Mouse (Mus musculus) cerebellum, postnatal 10 days (tissue): ENCODE measurements at regions not wholly inside any gene's neighbourhood (a gene's known extent, or its start where the extent isn't known, plus 50 kb on each side); places are given as distances from the start of the nearest gene placed in this dataset.
A peak's percentile ranks its signal among the peaks of the same experiment; 100 is the strongest.
"Not testable (repeated sequence)": the region's sequence is repeated elsewhere in the genome, so short reads cannot be mapped to it uniquely, and the experiment has no call there.

Source experiments
- DNase-seq, 2 experiments: peaks; one replicate each; pipeline ENCODE4 v3.0.0; 2021; ENCODE audit warnings: mixed read lengths in 2 of 2

DNA sequence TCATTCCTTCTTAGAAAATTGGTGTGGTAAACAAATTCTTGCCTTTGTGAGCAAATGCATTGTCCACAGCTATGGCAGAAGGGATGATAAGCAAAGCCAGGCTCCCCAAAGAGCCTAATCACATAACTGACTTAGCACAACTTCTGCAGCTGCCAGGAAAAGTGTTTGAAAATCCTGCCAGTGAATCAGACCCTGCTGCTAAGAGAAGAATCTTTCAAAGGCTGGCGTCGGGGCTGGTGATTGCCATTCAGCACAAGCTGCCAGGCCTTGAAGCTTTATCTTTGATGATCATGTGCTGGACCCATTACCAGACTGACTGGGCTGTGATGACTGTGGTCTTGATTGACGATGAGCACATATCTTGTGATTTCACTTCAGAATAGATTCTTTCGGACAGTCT is 713.9 kb upstream of the Tex47 start:
- DNase-seq: peak; percentile 50 to 58

DNA sequence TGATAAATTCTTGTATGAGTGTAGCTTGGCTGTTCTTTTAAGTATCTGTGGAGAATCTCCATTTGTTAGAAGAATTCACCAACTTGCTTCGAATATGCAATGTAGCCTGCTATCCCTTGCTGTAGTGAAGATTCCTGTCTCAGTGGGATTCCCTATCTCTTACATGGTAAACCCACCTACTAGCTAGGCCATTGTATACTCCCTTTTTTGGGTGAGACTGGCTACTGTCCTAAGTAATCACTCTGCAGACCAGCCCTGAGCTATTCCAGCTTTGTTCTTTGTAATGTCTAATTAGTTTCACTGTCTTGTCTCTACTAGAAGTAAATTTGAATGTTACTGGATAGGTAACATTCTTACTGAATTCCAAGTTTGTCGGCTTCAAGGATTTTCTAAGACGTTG is 692.8 kb upstream of the Tex47 start:
- DNase-seq: not testable (repeated sequence)

DNA sequence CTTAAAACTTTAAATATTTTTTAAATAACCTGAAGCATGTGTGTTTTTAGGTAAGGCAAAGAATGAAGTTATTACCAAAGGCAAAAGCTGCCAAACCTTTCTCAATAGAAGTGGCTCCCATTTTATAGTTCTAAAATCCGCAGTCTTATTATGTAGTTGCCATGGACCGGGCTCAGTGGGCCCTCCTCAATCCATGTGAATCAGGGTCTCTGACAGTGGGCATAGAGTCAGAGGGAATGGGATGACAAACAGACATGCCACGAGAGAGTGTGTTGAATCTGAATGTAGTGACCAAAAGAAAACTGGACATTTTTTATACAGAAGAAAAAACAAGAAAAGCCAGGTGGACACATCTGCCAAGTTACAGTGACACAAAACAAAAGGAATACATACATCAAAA is 659.0 kb upstream of the Tex47 start:
- no peak for DNase-seq

DNA sequence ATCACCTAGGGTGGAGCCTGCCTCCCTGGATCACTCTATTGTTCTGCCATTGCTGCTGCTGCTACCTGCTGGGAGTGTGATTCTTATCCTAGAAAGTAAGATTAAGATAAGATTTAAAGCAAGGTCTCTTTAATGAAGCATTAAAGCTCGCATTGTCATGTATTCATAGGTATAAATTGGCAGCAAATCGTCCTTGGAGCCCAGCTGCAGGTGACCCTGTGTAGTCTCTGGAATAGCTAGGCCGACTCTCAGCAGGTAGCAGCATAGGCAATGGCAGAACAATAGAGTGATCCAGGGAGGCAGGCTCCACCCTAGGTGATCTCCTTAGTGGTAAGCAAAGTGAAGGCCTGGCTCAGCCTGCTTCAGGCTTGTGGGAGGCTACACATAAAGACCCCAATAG is 627.7 kb upstream of the Tex47 start:
- not testable (repeated sequence) for DNase-seq

DNA sequence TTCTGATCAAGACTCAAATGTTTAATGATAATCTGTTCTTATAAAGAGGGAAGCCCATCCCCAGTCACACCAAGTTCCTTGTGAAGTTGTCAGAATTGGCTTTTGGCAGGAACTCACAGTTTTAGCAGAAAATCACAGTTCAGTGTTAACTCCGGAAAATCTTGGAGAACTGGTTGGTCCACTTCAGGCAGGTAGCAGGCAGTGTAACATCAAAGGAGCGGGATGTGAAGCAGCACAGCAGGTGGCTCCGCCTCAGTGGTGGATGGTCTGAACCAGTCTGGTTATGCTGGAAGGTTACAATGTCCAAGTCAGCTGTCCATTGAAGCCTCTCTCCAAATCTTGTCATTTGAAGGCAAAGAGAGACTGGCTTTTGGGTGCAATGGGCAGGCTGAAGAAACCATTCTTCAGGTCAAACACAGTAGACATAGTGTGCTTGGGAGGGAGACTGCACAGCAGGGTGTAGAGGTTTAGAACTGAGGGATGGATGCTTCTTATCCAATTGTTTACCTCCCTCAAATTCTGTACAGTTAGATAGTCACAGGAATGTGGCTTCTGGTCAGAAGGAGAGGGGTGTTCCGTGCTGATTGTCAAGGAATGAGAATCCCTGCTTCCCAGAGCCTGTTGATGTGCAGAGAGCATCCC is 594.1 kb upstream of the Tex47 start:
- DNase-seq: no peak

DNA sequence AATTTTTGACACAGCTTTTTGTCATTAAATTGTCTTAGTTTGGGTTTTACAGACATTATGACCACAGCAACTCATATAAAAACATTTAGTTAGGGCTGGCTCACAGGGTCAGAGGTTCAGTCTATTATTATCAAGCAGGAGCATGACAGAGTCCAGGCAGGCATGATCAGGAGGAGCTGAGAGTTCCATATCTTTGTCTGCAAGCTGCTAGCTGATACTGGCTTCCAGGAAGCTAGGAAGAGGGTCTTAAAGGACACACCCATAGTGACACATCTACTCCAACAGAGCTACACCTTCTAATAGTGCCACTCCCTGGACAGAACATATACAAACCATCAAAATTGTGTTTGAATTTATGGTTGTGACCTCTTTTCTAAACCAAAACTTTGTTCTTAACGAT is 587.7 kb upstream of the Tex47 start:
- no peak for DNase-seq

DNA sequence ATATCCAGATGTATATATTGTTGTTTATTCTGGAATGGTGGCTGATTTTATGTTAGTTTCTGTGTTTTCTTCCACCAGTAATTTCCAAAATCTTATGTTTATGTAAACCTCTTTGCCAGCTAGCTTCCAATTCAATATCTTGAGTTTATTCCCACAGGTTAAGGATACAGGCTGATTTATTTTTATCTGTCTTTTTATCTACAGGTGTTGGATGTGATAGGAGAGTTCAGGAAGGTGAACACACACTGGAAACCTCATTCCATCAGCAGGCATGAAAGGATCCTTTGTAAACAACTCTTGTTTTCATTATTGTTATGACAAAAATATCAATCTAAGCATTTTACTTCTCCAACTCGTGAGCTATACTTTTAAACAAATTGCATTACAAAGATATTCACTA is 587.3 kb upstream of the Tex47 start:
- no peak for DNase-seq
